Mouse (Mus musculus): Measurements from ENCODE around the gene Tfap4.
"Not testable (repeated sequence)": the region's sequence is repeated elsewhere in the genome, so short reads cannot be mapped to it uniquely, and the experiment has no call there.

The Tfap4 gene

DNA sequence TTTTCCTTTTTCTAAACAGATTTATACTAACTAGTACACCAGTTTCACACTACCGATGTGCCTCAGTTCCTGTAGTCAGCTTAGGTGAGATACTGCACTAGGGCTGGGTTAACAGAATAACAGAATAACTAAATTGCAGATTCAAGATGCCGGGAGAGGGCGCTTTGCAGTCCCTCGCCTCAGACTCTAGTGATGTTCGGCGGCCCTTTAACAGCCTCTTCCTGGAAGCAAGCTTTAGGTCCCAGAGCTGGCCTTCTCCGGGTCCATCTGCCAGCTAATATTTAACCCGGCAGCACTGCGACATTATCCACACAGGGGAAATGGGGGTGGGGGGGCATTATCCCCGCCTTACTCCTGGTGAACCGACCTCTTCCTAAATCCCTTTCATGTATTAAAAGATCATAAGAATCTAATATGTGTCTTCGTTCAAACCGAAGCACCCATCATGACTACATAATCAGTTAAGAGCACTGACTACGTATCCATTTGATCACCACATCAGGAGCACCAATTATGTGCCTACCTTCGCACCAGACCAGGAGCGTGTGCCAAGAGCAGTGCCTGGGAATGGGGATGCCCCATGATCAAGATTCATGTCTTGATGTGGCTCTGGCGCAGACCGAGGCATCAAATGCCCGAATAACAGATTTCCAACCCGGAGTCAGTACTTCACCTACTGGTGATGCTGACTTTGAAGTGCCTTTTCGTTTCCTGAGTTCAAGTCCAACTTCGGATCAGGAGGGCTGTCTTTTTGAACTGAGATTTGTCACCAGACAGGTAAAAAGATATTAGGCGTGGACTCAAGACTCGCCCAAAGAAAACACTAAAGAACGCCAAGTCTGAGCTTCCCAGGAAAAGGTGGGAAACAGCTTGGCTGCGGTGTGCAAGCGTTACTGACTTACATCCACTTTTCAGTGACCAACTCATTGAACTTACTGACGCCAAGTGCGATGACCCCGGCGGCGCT, 33.5 kb upstream of the Tfap4 start:
- DNase-seq (ENCODE audit: low spot score): peak; percentile 84

DNA sequence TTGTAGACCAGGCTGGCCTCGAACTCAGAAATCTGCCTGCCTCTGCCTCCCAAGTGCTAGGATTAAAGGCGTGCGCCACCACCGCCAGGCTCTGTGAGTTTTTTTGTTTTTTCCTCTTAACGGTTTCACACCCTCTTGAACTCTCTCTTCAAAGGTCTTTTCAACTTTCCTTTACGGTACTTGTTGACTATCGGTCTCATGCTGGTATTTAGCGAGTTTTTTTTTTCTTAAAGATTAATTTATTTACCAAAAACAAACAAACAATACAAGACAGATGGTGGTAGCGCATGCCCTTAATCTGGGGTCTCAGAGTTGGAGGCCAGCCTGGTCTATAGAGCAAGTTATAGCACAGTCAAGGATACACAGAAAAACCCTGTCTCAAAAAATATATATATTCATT, 30.6 kb upstream of the Tfap4 start:
- DNase-seq (ENCODE audit: low spot score): peak; percentile 45

DNA sequence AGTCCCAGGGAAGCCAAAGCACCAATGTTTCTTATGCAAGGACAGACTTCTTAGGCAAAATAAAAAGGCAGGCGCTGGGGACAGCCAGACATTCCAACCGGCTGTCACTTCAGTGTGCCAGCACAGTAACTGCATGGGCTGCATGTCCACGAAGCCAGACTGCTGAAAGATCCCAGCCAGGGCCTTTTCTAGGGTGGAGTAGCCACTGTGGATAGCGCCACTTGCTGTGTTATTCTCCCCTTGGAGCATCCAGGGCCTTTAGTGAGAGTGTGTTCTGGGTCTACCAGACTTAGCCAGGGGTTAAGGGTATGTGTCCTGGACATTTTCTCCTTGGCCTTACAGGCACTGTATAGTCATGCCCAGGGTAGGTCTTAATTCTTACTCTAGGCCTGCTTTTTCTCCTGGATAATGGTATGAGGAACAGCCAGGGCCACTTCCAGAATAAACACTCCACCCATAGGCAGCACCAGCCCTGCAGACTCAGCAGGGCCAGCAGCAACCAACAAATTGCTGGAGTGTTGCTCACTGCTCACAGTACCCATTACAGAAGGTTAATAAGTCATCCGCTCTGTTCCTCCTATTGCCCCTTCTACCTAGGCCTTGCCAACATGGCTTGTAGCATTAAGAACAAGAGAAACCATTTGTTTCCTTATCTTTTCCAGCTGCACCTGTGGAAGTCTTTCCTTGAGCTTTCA, 28.0 kb upstream of the Tfap4 start:
- no peak for DNase-seq (ENCODE audit: low spot score)

DNA sequence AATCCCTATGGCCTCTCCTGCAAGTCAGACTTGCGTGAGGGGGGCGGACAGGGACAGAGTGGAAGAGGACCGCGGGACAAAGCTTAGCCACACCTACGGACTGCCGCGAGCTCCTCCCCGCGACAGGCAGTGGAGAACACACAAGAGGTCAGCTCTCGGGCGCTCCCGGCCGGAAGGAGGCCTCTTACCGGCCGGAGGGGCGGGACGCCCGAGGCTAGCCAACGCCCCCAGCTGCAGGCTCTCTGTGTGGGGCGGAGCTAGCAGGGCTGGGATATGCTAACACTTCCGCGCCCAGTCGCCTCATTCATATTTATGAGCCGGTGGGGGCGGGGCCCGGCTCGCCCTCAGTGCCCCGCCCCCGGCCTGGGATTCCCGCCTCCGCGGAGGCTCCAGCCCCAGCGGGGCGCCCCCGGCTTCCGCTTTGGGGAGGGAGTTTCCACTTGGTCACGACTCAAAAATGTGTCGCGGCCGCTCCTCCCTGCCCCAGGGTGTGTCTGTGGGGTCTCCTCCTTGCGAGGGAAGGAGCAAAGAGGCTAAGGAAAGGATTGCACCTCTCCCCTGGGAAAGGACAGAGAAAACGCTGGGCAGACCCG, 27.0 kb upstream of the Tfap4 start:
- DNase-seq (ENCODE audit: low spot score): peak; percentile 99

- DNase-seq (ENCODE audit: low spot score): no peak
Measured at GRCm38 (mm10) chr16:4585642-4586530, 26.2 kb upstream of the Tfap4 start.

DNA sequence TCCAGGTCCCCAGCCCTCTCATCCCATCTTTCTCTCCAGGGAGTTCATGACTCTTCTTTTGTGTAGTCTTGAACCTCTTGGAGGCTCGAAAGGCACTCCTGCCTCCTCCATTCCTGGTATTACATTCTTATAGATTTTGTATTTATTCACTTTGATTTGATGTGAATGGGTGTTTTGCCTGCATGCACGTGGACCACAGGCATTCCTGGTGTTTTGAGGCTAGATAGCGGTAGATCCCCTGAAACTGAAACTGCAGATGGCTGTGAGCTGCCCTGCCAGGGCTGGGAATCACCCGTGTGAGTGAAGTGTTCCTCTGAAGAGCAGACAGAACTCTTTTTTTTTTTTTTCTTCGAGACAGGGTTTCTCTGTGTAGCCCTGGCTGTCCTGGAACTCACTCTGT, 24.8 kb upstream of the Tfap4 start:
- DNase-seq (ENCODE audit: low spot score): no peak

- DNase-seq (ENCODE audit: low spot score): no peak
Measured at GRCm38 (mm10) chr16:4583807-4584206, 24.2 kb upstream of the Tfap4 start.

GRCm38 (mm10) chr16:4581179-4581578, 21.5 kb upstream of the Tfap4 start:
- not testable (repeated sequence) for DNase-seq (ENCODE audit: low spot score)

- DNase-seq (ENCODE audit: low spot score): no peak
Measured at GRCm38 (mm10) chr16:4578630-4579029, 19.0 kb upstream of the Tfap4 start.

- DNase-seq (ENCODE audit: low spot score): no peak
Measured at GRCm38 (mm10) chr16:4576873-4577272, 17.2 kb upstream of the Tfap4 start.

DNA sequence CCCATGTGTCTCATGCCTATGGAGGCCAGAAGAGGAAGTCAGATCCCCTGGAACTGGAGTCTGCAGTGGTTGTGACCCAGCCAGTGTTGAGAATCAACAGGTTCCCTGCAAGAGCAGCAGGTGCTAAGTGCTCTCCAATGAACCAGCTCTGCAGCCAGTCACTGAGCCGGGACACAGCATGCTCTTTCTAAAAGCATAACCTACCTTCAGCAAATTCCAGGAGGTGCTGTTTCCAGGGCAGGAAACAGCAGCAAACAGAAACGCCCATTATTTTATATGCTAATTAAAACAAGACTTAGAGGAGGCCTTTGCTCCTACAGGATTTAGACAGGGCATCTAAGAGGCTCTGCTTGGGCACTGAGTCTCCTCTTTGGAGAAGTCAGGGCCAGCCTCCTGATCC, 16.4 kb upstream of the Tfap4 start:
- DNase-seq (ENCODE audit: low spot score): no peak

- peak; percentile 33 for DNase-seq (ENCODE audit: low spot score)
Measured at GRCm38 (mm10) chr16:4570737-4571136, 11.1 kb upstream of the Tfap4 start.

- peak; percentile 96 for DNase-seq (ENCODE audit: low spot score)
Measured at GRCm38 (mm10) chr16:4567912-4568311, 8.3 kb upstream of the Tfap4 start.

DNA sequence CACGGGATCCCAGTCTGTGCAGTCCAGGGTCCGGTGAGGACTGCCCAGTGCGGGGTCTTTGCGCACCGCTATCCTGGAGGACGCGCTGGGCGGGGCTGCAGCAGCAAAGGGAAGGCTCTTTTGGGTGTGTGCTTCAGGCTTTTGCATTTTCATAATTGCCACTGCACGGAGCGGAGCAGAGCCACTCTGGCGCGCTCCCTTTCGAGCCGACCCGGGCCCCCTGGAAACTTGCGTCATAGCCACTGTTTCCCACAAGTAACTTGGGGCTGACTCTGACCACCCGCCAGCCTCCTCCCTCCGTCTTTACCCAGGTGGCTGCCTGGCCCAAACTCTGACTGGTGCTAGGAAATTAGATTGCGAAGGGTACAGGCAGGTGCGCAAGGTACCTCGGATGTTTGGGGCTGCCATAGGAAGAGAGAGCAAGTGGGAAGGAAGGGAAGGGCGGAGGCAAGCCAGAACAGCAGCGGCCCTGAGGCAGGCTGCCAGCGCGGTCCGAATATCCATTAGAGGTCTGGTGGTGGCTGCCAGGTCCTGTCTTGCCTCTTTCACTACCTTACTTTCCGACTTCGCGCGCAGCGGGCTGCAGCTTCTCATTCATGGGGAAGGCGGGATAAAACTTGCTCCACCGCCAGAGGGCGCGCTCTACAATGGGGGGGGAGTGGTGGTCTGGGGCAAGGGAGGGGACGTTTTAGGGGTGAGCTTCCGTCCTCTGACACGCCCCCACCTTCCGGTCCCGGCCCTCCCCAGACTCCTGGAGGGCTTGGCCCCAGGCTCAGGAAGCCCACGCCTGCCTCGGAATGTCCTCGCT, 695 bp upstream of the Tfap4 start:
- DNase-seq (ENCODE audit: low spot score): peak; percentile 66

- peak; percentile 73 for DNase-seq (ENCODE audit: low spot score)
Measured at GRCm38 (mm10) chr16:4558980-4559631, 548 bp downstream of the Tfap4 start.

DNA sequence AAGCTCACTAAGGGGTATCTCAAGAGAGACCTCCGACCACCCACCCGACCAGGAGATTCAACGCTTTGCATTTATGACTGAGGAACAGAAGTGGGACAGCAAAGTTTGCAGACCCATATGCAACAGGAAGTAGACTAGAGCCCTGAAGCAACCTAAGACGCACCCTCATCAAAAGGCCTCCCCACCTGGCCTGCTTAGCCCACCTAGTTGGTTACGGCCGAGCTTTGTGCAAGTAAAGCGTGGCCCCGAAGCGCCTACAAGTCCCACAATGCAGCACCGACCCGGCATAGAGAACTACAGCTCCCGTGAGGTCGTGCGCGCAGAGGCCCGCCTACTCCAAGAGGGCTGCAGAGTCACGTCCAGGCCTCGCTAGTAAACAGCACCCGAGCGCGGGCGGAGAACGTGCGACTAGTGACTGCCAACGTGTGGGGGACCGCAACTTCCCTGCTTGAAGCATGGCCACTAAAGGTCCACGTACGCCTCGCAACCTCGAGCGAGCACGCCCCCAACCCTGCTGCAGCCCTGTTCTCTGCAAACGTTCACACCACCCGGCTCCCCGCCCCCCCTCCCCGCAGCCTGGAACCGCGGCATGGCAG, 1.2 kb downstream of the Tfap4 start:
- peak; percentile 95 for DNase-seq (ENCODE audit: low spot score)

GRCm38 (mm10) chr16:4557949-4558348, 1.7 kb downstream of the Tfap4 start:
- peak; percentile 65 for DNase-seq (ENCODE audit: low spot score)

DNA sequence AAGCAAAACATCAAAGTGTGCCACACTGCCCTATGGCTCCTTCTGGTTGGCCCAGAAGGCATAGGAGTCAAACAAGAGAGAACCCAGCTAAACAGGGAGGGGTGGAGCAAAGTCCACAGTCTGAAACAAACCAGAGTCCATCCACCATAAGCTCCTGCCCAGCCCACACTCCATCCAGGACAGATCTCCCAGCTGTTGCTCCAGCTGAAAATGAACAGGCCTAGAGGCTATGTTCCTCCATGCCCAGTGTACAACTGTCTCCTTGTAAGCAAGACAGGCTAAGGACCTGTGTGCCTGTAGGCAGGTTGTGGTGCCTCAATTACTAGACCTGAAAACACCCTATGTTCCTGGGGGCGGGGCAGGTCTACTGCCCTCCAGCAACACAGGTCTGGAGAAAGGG, 2.6 kb downstream of the Tfap4 start:
- DNase-seq (ENCODE audit: low spot score): no peak

- no peak for DNase-seq (ENCODE audit: low spot score)
Measured at GRCm38 (mm10) chr16:4555555-4555954, 4.1 kb downstream of the Tfap4 start.

Measured in embryo, embryonic 10.5 days (tissue).